ENCODE assay signal across 17 mouse cellular contexts in genomic region chr9:62534691-62535090, GRCm38 (mm10). TPM values are rescaled to one million over a fixed set of nuclear protein-coding genes. Genes with fewer than 3 reads are reported as not detected.
DNase-seq lines count a peak whose midpoint lies in the region; ATAC-seq lines count a peak whose summit lies in the region.
"Had no signal": no experiment of that assay in that cellular context is flagged by ENCODE, and none has a peak within 500 bp of the region (broad histone marks: within the 10 kb centered on the region; RNA-seq: fewer than 3 reads in every experiment).

No protein-coding gene starts in this region.

- no peak overlapping the region for H3K9ac ChIP-seq in kidney, embryonic 16.5 days (replicated peaks; ENCODE audit: low read length)
- H3K9ac ChIP-seq in hindbrain, embryonic 16.5 days (ENCODE audit: low read depth, low read length): peak overlapping the region; percentile 96
- H3K9ac ChIP-seq: stomach, embryonic 15.5 days had no signal

- no peak for ATAC-seq in kidney, embryonic 16.5 days (ENCODE audit: low FRiP score, low TSS enrichment)
- ATAC-seq in hindbrain, embryonic 16.5 days: no peak
- ATAC-seq: Patski had no signal

- peak overlapping the region; percentile 88; the same call in 1 of the 2 replicates for H3K4me2 ChIP-seq in kidney, embryonic 16.5 days (replicated peaks; ENCODE audit: low read depth, low read length)
- peak overlapping the region; percentile 84 for H3K4me2 ChIP-seq in hindbrain, embryonic 16.5 days (ENCODE audit: low read length)

- no peaks in the 10 kb centered on the region for H3K36me3 ChIP-seq in kidney, embryonic 16.5 days (ENCODE audit: insufficient read depth, low read length)
- H3K36me3 ChIP-seq in hindbrain, embryonic 16.5 days (ENCODE audit: control insufficient read depth, insufficient read depth, low read length): no peaks in the 10 kb centered on the region
- H3K36me3 ChIP-seq: embryonic facial prominence, embryonic 12.5 days; stomach, embryonic 15.5 days had no signal

- no peak overlapping the region for H3K27ac ChIP-seq in kidney, embryonic 16.5 days (ENCODE audit: low read length)
- H3K27ac ChIP-seq in hindbrain, embryonic 16.5 days (ENCODE audit: low read depth, low read length): no peak overlapping the region
- H3K27ac ChIP-seq: embryonic facial prominence, embryonic 12.5 days; stomach, embryonic 15.5 days had no signal

- H3K27me3 ChIP-seq in kidney, embryonic 16.5 days (ENCODE audit: insufficient read depth, low read length): 0 out of 2 replicates have a peak, but pooled peaks cover 5% of the 10 kb centered on the region
- H3K27me3 ChIP-seq in hindbrain, embryonic 16.5 days (replicated peaks; ENCODE audit: control insufficient read depth, insufficient read depth, low read length): no peaks in the 10 kb centered on the region
- H3K27me3 ChIP-seq: stomach, embryonic 15.5 days had no signal

- no peak overlapping the region for H3K4me3 ChIP-seq in kidney, embryonic 16.5 days (ENCODE audit: low read length)
- H3K4me3 ChIP-seq in hindbrain, embryonic 16.5 days (ENCODE audit: low read length): no peak overlapping the region
- H3K4me3 ChIP-seq: embryonic facial prominence, embryonic 12.5 days; megakaryocyte, embryonic 14.5 days had no signal

- peaks cover 40% of the 10 kb centered on the region for H3K4me1 ChIP-seq in kidney, embryonic 16.5 days (ENCODE audit: insufficient read depth, low read length)
- H3K4me1 ChIP-seq in hindbrain, embryonic 16.5 days (ENCODE audit: control insufficient read depth, insufficient read depth, low read depth, low read length): peaks cover 69% of the 10 kb centered on the region

- DNase-seq in kidney, adult 8-10 months: no peak
- peak; percentile 83 for DNase-seq in retina, adult 2 months (ENCODE audit: low read depth, low spot score)
- DNase-seq in retina, embryonic 14.5 days (ENCODE audit: low spot score): no peak
- DNase-seq in spleen, postnatal 4 days (ENCODE audit: low spot score in 2 of 2): no peak
- no peak for DNase-seq in urinary bladder, postnatal 25 days (ENCODE audit: low spot score)
- DNase-seq in Muller cell, postnatal 12 days (ENCODE audit: inconsistent ontology term): no peak
- DNase-seq: cerebellum, postnatal 14 days; heart, postnatal 10 days; kidney, adult 18-20 months; layer of hippocampus, adult 9-11 months; right cerebral cortex, postnatal 4 days had no signal

- WGBS in kidney, embryonic 16.5 days: 89% methylated on average over 7 of the region's 7 CpGs
- 81% methylated on average over 7 of the region's 7 CpGs for WGBS in hindbrain, embryonic 16.5 days

- no peaks in the 10 kb centered on the region for H3K9me3 ChIP-seq in kidney, embryonic 16.5 days (ENCODE audit: low read length)
- H3K9me3 ChIP-seq in hindbrain, embryonic 16.5 days (ENCODE audit: control insufficient read depth, low read length): no peaks in the 10 kb centered on the region
- H3K9me3 ChIP-seq: embryonic facial prominence, embryonic 12.5 days; megakaryocyte, embryonic 14.5 days; stomach, embryonic 15.5 days had no signal

RNA-seq across cellular contexts. Expression of gene Coro2b, which starts 2.2 kb away (rescaled TPM):
- polyA plus RNA-seq in kidney, embryonic 16.5 days (2015; fragmentation: Nextera tagmentation; extraction: Ambion mirVana): 19.9 and 22.1 TPM in 2 replicates
- polyA plus RNA-seq in hindbrain, embryonic 16.5 days (2015; fragmentation: Nextera tagmentation; extraction: Ambion mirVana): 37.5 and 46.2 TPM in 2 replicates
